Mouse (Mus musculus) MEL-GATA-1-ER (cell line): ENCODE results near the gene Tatdn2.

ENCODE experiments used
- DNase-seq: peaks from one replicate; pipeline ENCODE4 v3.0.0-alpha.2; 2012; ENCODE audit warnings: low read depth; ENCODE audit errors: extremely low read depth

Tatdn2 gene

GRCm38 (mm10) chr6:113696582-113697221 lies at the start of gene Tatdn2:
Gene Tatdn2 (plus strand): TSS chr6:113697050.
- DNase-seq: peak; percentile 95

GRCm38 (mm10) chr6:113649346-113650196 lies 47.3 kb upstream of the Tatdn2 start:
- no peak for DNase-seq

DNA sequence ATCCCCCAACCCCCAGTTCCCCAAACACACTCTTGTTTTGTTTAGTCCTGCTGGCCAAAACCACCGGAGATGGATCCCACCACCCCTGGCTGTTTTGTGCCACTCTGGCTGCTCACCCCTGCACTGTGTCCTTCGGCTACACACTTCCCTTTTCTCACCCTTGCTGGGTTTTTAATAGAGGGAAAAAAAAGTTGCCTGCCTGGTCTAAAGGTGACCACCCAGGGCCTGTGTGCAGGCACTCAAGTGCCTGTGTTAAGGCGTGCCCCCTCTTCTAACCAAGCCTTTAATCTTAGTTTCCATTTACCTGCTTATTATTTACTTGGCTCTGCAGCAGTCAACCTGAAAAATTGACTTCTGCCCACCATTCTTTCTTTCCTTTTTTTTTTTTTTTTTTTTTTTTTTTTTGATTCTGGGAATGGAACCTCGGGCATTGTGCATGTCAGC lies 46.6 kb upstream of the Tatdn2 start:
- DNase-seq: peak; percentile 25

- no peak for DNase-seq
Measured at GRCm38 (mm10) chr6:113651626-113652025, 45.2 kb upstream of the Tatdn2 start.

- no peak for DNase-seq
Measured at GRCm38 (mm10) chr6:113653551-113653950, 43.3 kb upstream of the Tatdn2 start.

GRCm38 (mm10) chr6:113654102-113654501 lies 42.7 kb upstream of the Tatdn2 start:
- DNase-seq: no peak

- no peak for DNase-seq
Measured at GRCm38 (mm10) chr6:113654753-113655397, 42.0 kb upstream of the Tatdn2 start.

DNA sequence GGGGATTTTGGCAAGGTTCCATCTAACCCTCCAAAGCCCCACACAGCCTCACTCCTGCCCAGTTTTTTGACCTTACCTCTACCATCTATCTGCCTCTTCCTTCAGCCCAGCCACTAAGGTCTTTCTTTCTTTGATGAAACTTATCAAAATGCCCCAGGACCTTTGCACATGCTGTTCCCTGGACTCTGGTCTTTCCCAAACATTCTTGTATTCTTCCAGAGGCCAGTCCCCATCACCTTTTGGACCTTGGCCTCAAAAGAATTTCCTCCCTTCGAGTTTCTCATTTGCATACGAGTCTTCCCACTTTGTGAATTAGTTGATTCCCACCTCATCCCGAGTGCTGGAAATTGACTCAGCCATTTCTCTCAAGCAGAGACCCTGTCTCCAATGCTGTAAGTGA lies 41.4 kb upstream of the Tatdn2 start:
- DNase-seq: no peak

GRCm38 (mm10) chr6:113656847-113657246 lies 40.0 kb upstream of the Tatdn2 start:
- DNase-seq: no peak

DNA sequence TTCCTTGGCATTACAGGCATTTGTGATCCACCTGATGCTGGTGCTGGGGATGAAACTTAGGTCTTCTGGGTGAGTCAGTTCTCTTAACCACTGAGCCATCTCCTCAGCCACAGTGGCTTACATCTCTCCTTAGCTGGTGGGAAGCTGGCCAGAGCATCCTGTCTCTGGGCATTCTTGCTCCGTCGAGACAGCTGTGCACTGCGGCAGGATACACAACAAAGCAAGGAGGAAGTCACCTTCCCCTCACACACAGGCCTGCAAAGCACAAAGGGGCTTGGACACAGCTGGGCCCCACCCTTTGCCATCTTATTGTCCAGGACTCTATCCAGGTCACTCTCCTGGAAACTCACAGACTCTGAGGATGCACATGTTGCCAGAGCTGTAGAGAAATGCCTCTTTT lies 38.6 kb upstream of the Tatdn2 start:
- no peak for DNase-seq

GRCm38 (mm10) chr6:113659648-113660491 lies 37.0 kb upstream of the Tatdn2 start:
- no peak for DNase-seq

GRCm38 (mm10) chr6:113660492-113661352 lies 36.1 kb upstream of the Tatdn2 start:
- no peak for DNase-seq

- no peak for DNase-seq
Measured at GRCm38 (mm10) chr6:113661353-113662241, 35.3 kb upstream of the Tatdn2 start.

GRCm38 (mm10) chr6:113662964-113663700 lies 33.7 kb upstream of the Tatdn2 start:
- DNase-seq: no peak

DNA sequence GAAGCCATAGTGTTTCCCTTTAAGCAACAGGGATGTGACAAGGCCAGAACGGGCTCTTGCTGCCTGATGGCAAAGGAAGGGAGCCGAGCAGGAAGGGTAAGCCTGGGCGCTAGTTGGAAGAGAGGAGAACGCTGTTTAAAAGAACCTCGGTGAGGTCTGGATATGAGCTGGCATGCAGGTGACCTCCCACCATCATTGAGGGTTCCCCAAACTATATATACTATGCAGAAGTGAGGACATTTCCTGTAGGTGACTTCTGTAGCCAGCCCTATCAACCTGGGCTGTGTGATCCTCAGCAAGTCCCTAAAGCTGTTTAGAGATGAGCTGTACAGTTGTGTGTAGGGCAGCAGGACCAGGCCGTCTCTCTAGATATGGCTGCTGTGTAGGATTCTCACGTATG lies 32.5 kb upstream of the Tatdn2 start:
- DNase-seq: no peak

DNA sequence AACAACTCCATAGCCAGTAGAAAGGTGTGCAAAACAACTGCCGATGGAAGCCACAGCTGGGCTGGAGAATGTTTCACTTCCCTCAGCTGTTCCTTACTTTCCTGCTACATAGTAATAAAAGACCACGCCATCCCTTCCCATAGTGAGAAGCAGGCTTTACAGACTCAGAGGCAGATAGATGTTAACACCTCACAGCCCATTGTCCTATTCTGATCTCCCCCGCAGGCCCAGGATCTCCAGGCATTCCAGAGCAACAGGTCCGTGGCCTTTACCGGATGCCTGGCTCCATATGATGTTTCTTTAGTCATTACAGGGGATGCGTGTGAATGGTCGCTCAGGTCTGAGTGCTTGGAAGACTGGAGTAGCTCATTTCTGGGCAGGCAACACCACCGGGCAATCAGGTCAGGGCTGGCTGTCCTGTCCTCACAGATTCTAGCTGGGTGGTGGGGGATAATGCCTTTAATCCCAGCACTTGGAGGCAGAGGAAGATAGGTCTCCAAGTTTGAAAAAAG lies 29.2 kb upstream of the Tatdn2 start:
- DNase-seq: no peak

GRCm38 (mm10) chr6:113668287-113669154 lies 28.3 kb upstream of the Tatdn2 start:
- no peak for DNase-seq
